ENCODE assay signal across 22 mouse cellular contexts in genomic region chr10:80904004-80904693, GRCm38 (mm10). TPM values are rescaled to one million over a fixed set of nuclear protein-coding genes. Genes with fewer than 3 reads are reported as not detected.
A peak's percentile ranks its signal among the peaks of the same experiment; 100 is the strongest.
DNase-seq lines count a peak whose midpoint lies in the region; ATAC-seq and TF ChIP-seq lines count a peak whose summit lies in the region.
"Had no signal": no experiment of that assay in that cellular context is flagged by ENCODE, and none has a peak within 500 bp of the region (broad histone marks: within the 10 kb centered on the region; RNA-seq: fewer than 3 reads in every experiment).

No protein-coding gene starts in this region.

- no peak overlapping the region for H3K4me3 ChIP-seq in forebrain, embryonic 11.5 days (ENCODE audit: low read depth, low read length)
- H3K4me3 ChIP-seq in forebrain, postnatal 0 days (ENCODE audit: low read depth, low read length): no peak overlapping the region
- no peak overlapping the region for H3K4me3 ChIP-seq in lung, postnatal 0 days (ENCODE audit: low read depth, low read length)
- H3K4me3 ChIP-seq: forebrain, embryonic 10.5 days; gastrocnemius, adult 2 months; hindbrain, embryonic 12.5 days; kidney, embryonic 15.5 days; liver, embryonic 13.5 days; stomach, embryonic 15.5 days had no signal

- peaks cover 8% of the 10 kb centered on the region for H3K4me1 ChIP-seq in forebrain, embryonic 11.5 days (replicated peaks; ENCODE audit: control insufficient read depth, insufficient read depth, low read length)
- H3K4me1 ChIP-seq in forebrain, postnatal 0 days (ENCODE audit: insufficient read depth): peaks cover 6% of the 10 kb centered on the region
- H3K4me1 ChIP-seq in lung, postnatal 0 days (ENCODE audit: insufficient read depth, low read depth, low read length): peaks cover 10% of the 10 kb centered on the region

- H3K27ac ChIP-seq in forebrain, embryonic 11.5 days (ENCODE audit: low read depth, low read length): no peak overlapping the region
- H3K27ac ChIP-seq in forebrain, postnatal 0 days (ENCODE audit: low read depth, low read length): no peak overlapping the region
- no peak overlapping the region for H3K27ac ChIP-seq in lung, postnatal 0 days (ENCODE audit: low read length)
- H3K27ac ChIP-seq: forebrain, embryonic 10.5 days; gastrocnemius, adult 2 months; hindbrain, embryonic 12.5 days; kidney, embryonic 15.5 days; liver, embryonic 13.5 days; stomach, embryonic 15.5 days had no signal

- peak; percentile 64 to 65 for DNase-seq in adrenal gland, adult (ENCODE audit: inconsistent age in 2 of 2, low spot score in 1 of 2)
- DNase-seq in adrenal gland, postnatal 4 days (ENCODE audit: low spot score in 2 of 2): no peak
- peak; percentile 48 for DNase-seq in forebrain, embryonic 11.5 days (ENCODE audit: low spot score)
- DNase-seq in forebrain, postnatal 0 days: no peak
- peak; percentile 71 for DNase-seq in lung, postnatal 10 days
- DNase-seq in lung, postnatal 0 days (ENCODE audit: low spot score): no peak
- peak; percentile 53 for DNase-seq in adrenal gland, postnatal 14 days
- no peak for DNase-seq in Muller cell, postnatal 12 days (ENCODE audit: inconsistent ontology term)
- DNase-seq: cerebellum, adult 2 months; gastrocnemius, adult 2 months; heart, postnatal 10 days; kidney, postnatal 4 days; liver, embryonic 13.5 days; lung, adult 2 months had no signal

- H3K36me3 ChIP-seq in forebrain, embryonic 11.5 days (ENCODE audit: control insufficient read depth, insufficient read depth, low read length): peaks cover 12% of the 10 kb centered on the region
- peaks cover 67% of the 10 kb centered on the region for H3K36me3 ChIP-seq in forebrain, postnatal 0 days (ENCODE audit: insufficient read depth)
- no peaks in the 10 kb centered on the region for H3K36me3 ChIP-seq in lung, postnatal 0 days (ENCODE audit: insufficient read depth, low read length)

- H3K9me3 ChIP-seq in forebrain, embryonic 11.5 days (ENCODE audit: control insufficient read depth, low read length): no peaks in the 10 kb centered on the region
- H3K9me3 ChIP-seq in forebrain, postnatal 0 days (ENCODE audit: low read length): no peaks in the 10 kb centered on the region
- H3K9me3 ChIP-seq in lung, postnatal 0 days (ENCODE audit: low read length): no peaks in the 10 kb centered on the region
- H3K9me3 ChIP-seq: forebrain, embryonic 10.5 days; hindbrain, embryonic 12.5 days; kidney, embryonic 15.5 days; liver, embryonic 13.5 days; stomach, embryonic 15.5 days had no signal

- WGBS in forebrain, embryonic 11.5 days: 89% methylated on average over 28 of the region's 28 CpGs
- WGBS in forebrain, postnatal 0 days: 89% methylated on average over 28 of the region's 28 CpGs
- 79% methylated on average over 27 of the region's 28 CpGs for WGBS in lung, postnatal 0 days

- TF ChIP-seq EP300 in lung, postnatal 0 days (IDR thresholded peaks at IDR 0.05): no peak

- TF ChIP-seq CTCF in forebrain, postnatal 0 days (IDR thresholded peaks at IDR 0.05; ENCODE audit: low read depth): no peak
- no peak for TF ChIP-seq CTCF in lung, postnatal 0 days (IDR thresholded peaks at IDR 0.05)

- H3K27me3 ChIP-seq in forebrain, embryonic 11.5 days (ENCODE audit: control insufficient read depth, insufficient read depth, low read length): no peaks in the 10 kb centered on the region
- no peaks in the 10 kb centered on the region for H3K27me3 ChIP-seq in forebrain, postnatal 0 days (ENCODE audit: insufficient read depth, low read length)
- no peaks in the 10 kb centered on the region for H3K27me3 ChIP-seq in lung, postnatal 0 days (replicated peaks; ENCODE audit: insufficient read depth, low read length)
- H3K27me3 ChIP-seq: hindbrain, embryonic 12.5 days; kidney, embryonic 15.5 days; liver, embryonic 13.5 days; Patski; stomach, embryonic 15.5 days had no signal

- no peak overlapping the region for H3K4me2 ChIP-seq in forebrain, embryonic 11.5 days (ENCODE audit: low read depth, low read length, severe bottlenecking)
- no peak overlapping the region for H3K4me2 ChIP-seq in forebrain, postnatal 0 days (ENCODE audit: low read depth)
- no peak overlapping the region for H3K4me2 ChIP-seq in lung, postnatal 0 days (replicated peaks; ENCODE audit: low read depth, low read length)
- H3K4me2 ChIP-seq: hindbrain, embryonic 12.5 days; kidney, embryonic 15.5 days; liver, embryonic 13.5 days; midbrain, embryonic 11.5 days; stomach, embryonic 15.5 days had no signal

- H3K9ac ChIP-seq in forebrain, embryonic 11.5 days (ENCODE audit: low read length): no peak overlapping the region
- H3K9ac ChIP-seq in forebrain, postnatal 0 days: no peak overlapping the region
- no peak overlapping the region for H3K9ac ChIP-seq in lung, postnatal 0 days (replicated peaks; ENCODE audit: low read depth)
- H3K9ac ChIP-seq: hindbrain, embryonic 12.5 days; kidney, embryonic 15.5 days; liver, embryonic 13.5 days; stomach, embryonic 15.5 days had no signal

- ATAC-seq in forebrain, embryonic 11.5 days (replicated peaks; ENCODE audit: low FRiP score): no peak
- ATAC-seq in forebrain, postnatal 0 days: no peak
- no peak for ATAC-seq in lung, postnatal 0 days
- ATAC-seq: intestine, postnatal 0 days; Patski had no signal

RNA-seq across cellular contexts. Expression of gene Timm13, which starts 3.4 kb away (rescaled TPM):
- 100 to 1,000 TPM; 162 to 179 TPM for total RNA-seq in adrenal gland, postnatal 4 days (2021)
- 313 and 317 TPM in 2 replicates for polyA plus RNA-seq in forebrain, embryonic 11.5 days (2014; fragmentation: Nextera tagmentation; extraction: Ambion mirVana)
- 214 and 233 TPM in 2 replicates for total RNA-seq in forebrain, postnatal 0 days (2014; rRNA removed)
- 381 and 448 TPM in 2 replicates for polyA plus RNA-seq in forebrain, postnatal 0 days (2015; fragmentation: Nextera tagmentation; extraction: Ambion mirVana)
- 211 and 233 TPM in 2 replicates for polyA plus RNA-seq in lung, postnatal 0 days (2015; fragmentation: Nextera tagmentation; extraction: Ambion mirVana)
- total RNA-seq in adrenal gland, postnatal 14 days (2021): 252 and 257 TPM in 2 replicates

RNA-seq across cellular contexts. Expression of gene Lmnb2, which starts 13.9 kb away (rescaled TPM):
- 10 to 100 TPM; 18.5 to 23.1 TPM for total RNA-seq in adrenal gland, postnatal 4 days (2021)
- polyA plus RNA-seq in forebrain, embryonic 11.5 days (2014; fragmentation: Nextera tagmentation; extraction: Ambion mirVana): 29.8 and 30.9 TPM in 2 replicates
- 46.1 and 46.5 TPM in 2 replicates for total RNA-seq in forebrain, postnatal 0 days (2014; rRNA removed)
- polyA plus RNA-seq in forebrain, postnatal 0 days (2015; fragmentation: Nextera tagmentation; extraction: Ambion mirVana): 22.1 and 24.5 TPM in 2 replicates
- polyA plus RNA-seq in lung, postnatal 0 days (2015; fragmentation: Nextera tagmentation; extraction: Ambion mirVana): 6.9 and 7.3 TPM in 2 replicates
- total RNA-seq in adrenal gland, postnatal 14 days (2021): 14.9 and 15.8 TPM in 2 replicates

RNA-seq across cellular contexts. Expression of gene Gadd45b, which starts 25.7 kb away (rescaled TPM):
- total RNA-seq in adrenal gland, postnatal 4 days (2021): 10 to 100 TPM; 10.9 to 11.1 TPM
- 10.7 and 13.0 TPM in 2 replicates for polyA plus RNA-seq in forebrain, embryonic 11.5 days (2014; fragmentation: Nextera tagmentation; extraction: Ambion mirVana)
- total RNA-seq in forebrain, postnatal 0 days (2014; rRNA removed): 5.0 and 5.8 TPM in 2 replicates
- polyA plus RNA-seq in forebrain, postnatal 0 days (2015; fragmentation: Nextera tagmentation; extraction: Ambion mirVana): 6.5 and 7.7 TPM in 2 replicates
- 131 and 145 TPM in 2 replicates for polyA plus RNA-seq in lung, postnatal 0 days (2015; fragmentation: Nextera tagmentation; extraction: Ambion mirVana)
- total RNA-seq in adrenal gland, postnatal 14 days (2021): 29.8 and 91.3 TPM in 2 replicates

RNA-seq across cellular contexts. Expression of gene Tmprss9, which starts 32.5 kb away (rescaled TPM):
- total RNA-seq in adrenal gland, postnatal 4 days (2021): not detected
- 0.08 and 0.12 TPM in 2 replicates for polyA plus RNA-seq in forebrain, embryonic 11.5 days (2014; fragmentation: Nextera tagmentation; extraction: Ambion mirVana)
- 0.08 and 0.33 TPM in 2 replicates for total RNA-seq in forebrain, postnatal 0 days (2014; rRNA removed)
- 0.18 and 0.22 TPM in 2 replicates for polyA plus RNA-seq in forebrain, postnatal 0 days (2015; fragmentation: Nextera tagmentation; extraction: Ambion mirVana)
- polyA plus RNA-seq in lung, postnatal 0 days (2015; fragmentation: Nextera tagmentation; extraction: Ambion mirVana): 0.04 TPM in 1 of 2 replicates, not detected in the other
- 0.11 TPM in 1 of 2 replicates, not detected in the other for total RNA-seq in adrenal gland, postnatal 14 days (2021)
- total RNA-seq: heart, postnatal 10 days; megakaryocyte progenitor cell, adult 5-6 weeks had no signal
- polyA plus RNA-seq: forebrain, embryonic 10.5 days; intestine, postnatal 0 days; kidney, embryonic 15.5 days; midbrain, embryonic 11.5 days; stomach, embryonic 15.5 days had no signal

RNA-seq across cellular contexts. Expression of gene Sppl2b, which starts 49.1 kb away (rescaled TPM):
- 10 to 100 TPM; 43.5 to 47.7 TPM for total RNA-seq in adrenal gland, postnatal 4 days (2021)
- polyA plus RNA-seq in forebrain, embryonic 11.5 days (2014; fragmentation: Nextera tagmentation; extraction: Ambion mirVana): 37.0 and 39.8 TPM in 2 replicates
- 79.2 and 90.3 TPM in 2 replicates for total RNA-seq in forebrain, postnatal 0 days (2014; rRNA removed)
- polyA plus RNA-seq in forebrain, postnatal 0 days (2015; fragmentation: Nextera tagmentation; extraction: Ambion mirVana): 64.6 and 74.4 TPM in 2 replicates
- polyA plus RNA-seq in lung, postnatal 0 days (2015; fragmentation: Nextera tagmentation; extraction: Ambion mirVana): 26.5 and 26.8 TPM in 2 replicates
- total RNA-seq in adrenal gland, postnatal 14 days (2021): 30.5 and 33.0 TPM in 2 replicates

Comparison
In these comparisons a context has a peak if more than half of its experiments do, and no peak if none do; other contexts are left out.
1. DNase-seq: peak in adrenal gland, adult (2 of 2), forebrain, embryonic 11.5 days (single experiment), lung, postnatal 10 days (single experiment) and adrenal gland, postnatal 14 days (single experiment); none in adrenal gland, postnatal 4 days (0 of 2), forebrain, postnatal 0 days (single experiment), lung, postnatal 0 days (single experiment) and Muller cell, postnatal 12 days (single experiment).